Mouse (Mus musculus) cerebellum, adult 11-12 months (tissue): ENCODE results near the gene Krtap1-3.
"Not testable (repeated sequence)": the region's sequence is repeated elsewhere in the genome, so short reads cannot be mapped to it uniquely, and the experiment has no call there.

Source experiments
- DNase-seq: peaks from one replicate; pipeline ENCODE4 v3.0.0; 2022

Gene Krtap1-3

GRCm38 (mm10) chr11:99590981-99591380 is at the start of gene Krtap1-3:
Gene Krtap1-3 (minus strand): TSS chr11:99591339.
- no peak for DNase-seq

- DNase-seq: no peak
These were observed 49.8 kb upstream of the Krtap1-3 start for GRCm38 (mm10) chr11:99640926-99641325.

DNA sequence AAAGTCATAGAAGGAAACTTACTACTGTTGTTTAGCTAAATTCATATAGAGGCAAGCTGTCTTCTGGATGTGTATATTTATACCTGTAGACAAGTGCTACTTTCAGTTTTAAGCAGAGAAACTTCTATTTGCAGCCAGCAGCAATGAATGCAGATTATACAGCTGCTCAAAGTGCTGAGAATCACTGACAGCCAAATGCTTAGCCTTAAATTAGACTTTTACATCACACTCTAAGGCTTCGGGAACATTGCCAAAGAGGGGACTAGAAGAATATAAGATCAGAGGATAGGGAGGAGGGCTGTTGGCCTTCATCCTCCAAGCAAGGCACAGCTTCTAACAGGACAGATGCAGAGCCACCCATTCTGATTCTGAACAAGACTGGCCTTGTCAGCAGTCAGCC is 45.9 kb upstream of the Krtap1-3 start:
- DNase-seq: no peak

- DNase-seq: no peak
These were observed 43.6 kb upstream of the Krtap1-3 start, which contains the start of gene Krtap4-2 for GRCm38 (mm10) chr11:99634653-99635134. Gene Krtap4-2 (minus strand): TSS chr11:99635084.

DNA sequence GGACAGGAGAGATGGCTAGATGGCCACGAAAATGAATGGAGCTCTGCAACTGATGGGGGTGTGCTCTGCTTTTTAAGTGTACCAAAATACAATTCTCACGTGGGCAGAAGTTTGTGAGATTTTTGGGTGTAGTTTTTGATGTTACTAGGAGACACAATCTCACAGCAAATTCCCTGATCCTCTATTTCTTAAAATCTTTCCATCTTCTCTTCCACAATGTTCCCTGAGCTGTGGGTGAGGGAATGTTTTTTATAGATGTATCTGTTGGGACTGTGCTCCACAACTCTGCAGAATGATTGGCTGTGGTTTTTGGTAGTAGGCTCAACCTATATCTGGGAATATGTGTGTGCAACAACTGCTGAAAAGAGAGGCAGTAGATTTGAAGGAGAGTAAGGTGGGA is 42.2 kb upstream of the Krtap1-3 start:
- DNase-seq: no peak

DNA sequence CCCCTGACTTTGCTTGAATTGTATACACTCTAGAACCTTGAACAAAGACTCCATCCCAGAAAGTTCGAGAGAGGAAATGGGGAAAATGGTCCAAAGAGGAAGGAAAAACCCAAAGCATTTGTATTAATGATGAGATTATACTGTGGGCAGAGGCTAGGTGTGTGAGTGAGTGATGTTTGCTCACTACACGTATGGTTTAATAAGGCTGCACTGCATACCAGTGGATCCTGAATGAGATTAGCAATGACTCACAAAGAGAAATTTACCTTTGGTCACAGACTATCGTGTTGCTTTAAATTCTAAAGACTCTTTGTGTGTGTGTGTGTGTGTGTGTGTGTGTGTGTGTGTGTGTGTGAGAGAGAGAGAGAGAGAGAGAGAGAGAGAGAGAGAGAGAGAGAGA is 39.8 kb upstream of the Krtap1-3 start:
- DNase-seq: no peak

DNA sequence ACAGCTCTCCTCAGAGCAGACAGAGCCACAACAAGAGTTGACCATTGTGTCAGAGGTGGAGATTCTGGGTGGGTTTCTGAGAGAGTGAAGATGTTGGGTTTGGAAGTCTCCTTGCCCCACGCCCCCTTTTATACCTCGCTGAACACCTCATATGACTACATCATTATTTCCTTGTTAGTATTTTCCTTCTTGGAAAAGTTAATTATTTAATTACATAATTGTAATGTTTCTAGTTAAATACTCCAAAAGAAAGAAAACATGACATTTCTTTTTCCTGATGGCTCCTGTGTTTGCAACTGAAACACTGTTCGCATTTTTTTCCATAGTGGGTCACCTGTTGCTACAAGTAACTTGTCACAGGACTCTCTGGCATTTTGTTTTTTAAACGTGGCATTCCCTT is 37.0 kb upstream of the Krtap1-3 start, which contains the start of gene Krtap4-1:
TSS of gene Krtap4-1 (minus strand) at position 101 of the 400 bp plus-strand sequence.
- DNase-seq: no peak

DNA sequence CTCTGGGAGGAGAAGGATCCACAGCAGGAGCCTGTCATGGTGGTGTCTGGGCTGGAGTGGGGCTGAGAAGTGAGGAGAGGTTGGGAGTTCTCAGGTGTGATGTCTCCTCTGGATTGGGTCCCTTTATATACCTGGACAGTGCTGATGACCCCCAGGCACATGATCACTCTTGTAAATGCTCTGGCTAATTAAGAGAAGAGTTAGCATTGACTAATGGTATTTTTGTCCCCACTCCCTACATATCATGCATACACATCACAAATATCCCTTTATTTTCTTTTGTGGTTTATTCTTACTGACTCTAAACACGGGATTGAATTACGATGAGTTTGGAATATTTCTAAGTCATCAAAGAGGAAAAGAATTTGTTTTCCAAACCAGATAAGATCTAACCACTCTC is 29.2 kb upstream of the Krtap1-3 start, which contains the start of gene Gm11562:
TSS of gene Gm11562 (minus strand) at position 101 of the 400 bp plus-strand sequence.
- no peak for DNase-seq

GRCm38 (mm10) chr11:99614796-99615363 is 23.7 kb upstream of the Krtap1-3 start, which contains the start of gene Krtap2-4:
Gene Krtap2-4 (minus strand): TSS chr11:99614846.
- DNase-seq: no peak

DNA sequence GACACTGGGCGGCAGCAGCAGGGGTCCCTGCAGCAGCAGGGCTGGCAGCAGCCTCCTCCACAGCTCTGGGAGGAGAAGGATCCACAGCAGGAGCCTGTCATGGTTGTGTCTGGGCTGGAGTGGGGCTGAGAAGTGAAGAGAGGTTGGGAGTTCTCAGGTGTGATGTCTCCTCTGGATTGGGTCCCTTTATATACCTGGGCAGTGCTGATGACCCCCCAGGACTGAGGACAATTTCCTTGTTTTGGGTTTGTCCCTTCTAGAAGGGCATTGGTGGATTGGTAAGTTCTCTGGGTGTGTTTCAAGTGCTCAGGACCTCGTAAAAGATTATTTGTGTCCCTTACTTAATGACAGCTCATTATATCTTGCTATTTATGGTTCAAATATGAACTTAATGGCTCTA is 18.9 kb upstream of the Krtap1-3 start, which contains the start of gene Gm11937:
TSS of gene Gm11937 (minus strand) at position 101 of the 400 bp plus-strand sequence.
- DNase-seq: not testable (repeated sequence)

GRCm38 (mm10) chr11:99609126-99609525 is 18.0 kb upstream of the Krtap1-3 start:
- peak; percentile 34 for DNase-seq

- not testable (repeated sequence) for DNase-seq
These were observed 12.1 kb upstream of the Krtap1-3 start, which contains the start of gene Gm11938 for GRCm38 (mm10) chr11:99603208-99603607. Gene Gm11938 (minus strand): TSS chr11:99603308.

- not testable (repeated sequence) for DNase-seq
These were observed 6.6 kb upstream of the Krtap1-3 start, which contains the start of gene Krtap9-3 for GRCm38 (mm10) chr11:99597742-99598141. Gene Krtap9-3 (minus strand): TSS chr11:99598105.

DNA sequence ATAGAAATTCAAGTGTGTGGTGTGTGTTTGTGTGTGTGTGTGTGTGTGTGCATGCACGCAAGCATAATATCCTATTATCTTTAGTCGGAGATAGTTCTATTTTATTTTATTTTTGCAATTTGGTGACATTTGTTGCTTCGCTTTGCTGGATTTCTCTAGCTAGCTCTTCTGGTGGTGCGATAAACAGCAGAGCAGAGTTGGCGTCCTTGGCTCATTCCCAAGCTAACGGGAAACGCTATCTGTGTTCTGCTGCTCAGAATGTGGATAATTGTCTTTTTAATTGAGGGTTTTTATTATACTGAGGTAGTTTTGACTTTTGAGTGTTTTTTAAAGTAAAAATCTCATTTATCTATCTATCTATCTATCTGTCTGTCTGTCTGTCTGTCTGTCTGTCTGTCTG is 6.0 kb downstream of the Krtap1-3 start:
- no peak for DNase-seq

DNA sequence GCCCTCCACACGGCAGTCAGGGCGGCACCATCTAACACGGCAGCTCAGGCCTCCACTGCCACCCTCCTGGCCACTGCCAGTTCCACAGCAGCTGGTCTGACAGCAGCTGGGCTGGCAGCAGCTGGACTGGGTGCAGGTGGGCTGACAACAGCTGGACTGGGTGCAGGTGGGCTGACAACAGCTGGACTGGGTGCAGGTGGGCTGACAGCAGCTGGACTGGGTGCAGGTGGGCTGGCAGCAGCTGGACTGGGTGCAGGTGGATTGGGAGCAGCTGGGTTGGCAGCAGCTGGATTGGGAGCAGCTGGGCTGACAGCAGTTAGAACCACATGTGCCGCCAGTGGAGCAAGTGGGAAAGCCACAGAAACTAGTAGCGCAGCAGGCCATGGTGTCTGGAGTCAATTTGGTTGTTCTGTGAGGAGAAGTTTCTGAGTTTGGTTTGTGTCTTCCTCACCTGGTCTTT is 7.9 kb downstream of the Krtap1-3 start, which contains the start of gene Krtap1-4:
TSS of gene Krtap1-4 (minus strand) at position 410 of the 460 bp plus-strand sequence.
- no peak for DNase-seq

DNA sequence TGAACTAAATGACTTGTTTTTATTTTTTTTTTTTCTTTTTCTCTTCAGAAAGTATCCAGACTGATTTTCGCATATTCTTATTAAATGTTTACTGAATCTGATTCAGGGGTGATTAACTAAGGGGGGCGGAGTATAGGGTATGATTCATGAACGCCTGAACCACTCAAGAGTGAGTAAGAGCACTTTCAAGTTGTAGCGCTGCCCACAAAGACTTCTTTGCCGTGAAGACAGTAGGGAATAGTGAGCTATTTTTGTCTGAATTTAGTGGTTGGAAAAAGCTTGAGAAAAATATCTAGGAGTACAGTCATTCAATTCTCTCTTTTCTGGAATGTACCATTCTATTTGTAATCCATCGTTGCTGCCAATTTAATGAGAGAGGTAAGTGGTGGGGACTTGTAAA is 9.6 kb downstream of the Krtap1-3 start:
- no peak for DNase-seq

DNA sequence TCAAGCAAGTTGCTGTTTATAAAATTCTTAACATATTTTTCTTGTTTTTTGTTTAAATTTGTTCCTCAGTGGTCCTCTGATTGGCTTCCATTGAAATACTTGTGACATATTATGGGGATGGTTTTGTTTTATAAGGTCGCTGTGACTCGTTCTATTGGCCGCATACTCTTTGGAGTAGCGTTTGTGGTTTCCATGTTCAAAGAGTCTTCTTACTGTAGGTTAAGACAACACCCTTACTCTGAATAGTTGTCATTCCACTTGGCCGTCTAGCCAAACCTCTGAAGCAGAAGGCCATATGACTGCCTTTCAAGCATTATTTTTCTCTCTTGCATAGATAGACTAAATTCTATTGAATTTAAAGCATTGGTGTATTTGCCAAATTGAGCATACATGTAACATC is 10.1 kb downstream of the Krtap1-3 start:
- no peak for DNase-seq

GRCm38 (mm10) chr11:99580636-99581035 is 10.5 kb downstream of the Krtap1-3 start, which contains the start of gene Krtap1-5:
Gene Krtap1-5 (minus strand): TSS chr11:99581016.
- no peak for DNase-seq

DNA sequence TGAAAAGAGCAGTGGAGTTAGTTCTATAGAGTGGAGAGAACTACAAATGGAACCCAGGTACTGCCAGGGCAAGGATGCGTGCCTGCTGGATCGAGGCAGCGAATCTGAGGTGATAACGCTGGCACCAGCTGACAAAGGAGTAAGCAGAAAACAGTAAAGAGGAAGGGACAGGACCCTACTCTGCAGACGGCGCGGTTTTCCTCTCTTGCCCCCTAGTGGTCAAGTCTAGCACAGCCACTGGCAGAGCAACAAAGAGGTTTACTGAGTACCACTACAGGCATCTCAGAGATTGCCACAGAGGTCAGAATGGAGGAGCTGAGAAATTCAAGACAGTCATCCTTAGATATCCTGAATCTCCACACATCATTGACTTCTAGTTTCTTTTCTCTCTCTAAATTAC is 17.0 kb downstream of the Krtap1-3 start:
- DNase-seq: peak; percentile 18

- DNase-seq: no peak
These were observed 18.0 kb downstream of the Krtap1-3 start for GRCm38 (mm10) chr11:99573164-99573563.

DNA sequence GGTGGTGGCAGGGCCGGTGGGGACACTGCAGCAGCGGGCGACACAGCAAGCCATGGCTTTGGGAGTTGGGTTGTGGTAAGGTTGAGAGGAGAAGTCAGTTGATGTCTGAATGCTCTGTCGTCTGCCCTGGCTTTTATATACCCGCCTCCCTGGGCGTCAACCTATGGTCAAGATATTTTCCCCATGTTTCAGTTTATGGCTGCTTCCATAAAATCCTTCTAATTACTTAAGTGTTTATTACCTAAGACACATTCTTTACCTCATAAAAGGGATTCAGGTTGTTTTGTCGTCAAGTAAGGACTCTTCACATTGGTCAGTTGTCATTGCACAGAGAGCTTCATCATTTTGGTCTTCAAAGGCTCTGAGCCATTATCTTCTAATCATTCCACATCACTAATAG is 24.6 kb downstream of the Krtap1-3 start, which contains the start of gene Krtap3-1:
TSS of gene Krtap3-1 (minus strand) at position 101 of the 400 bp plus-strand sequence.
- DNase-seq: no peak

DNA sequence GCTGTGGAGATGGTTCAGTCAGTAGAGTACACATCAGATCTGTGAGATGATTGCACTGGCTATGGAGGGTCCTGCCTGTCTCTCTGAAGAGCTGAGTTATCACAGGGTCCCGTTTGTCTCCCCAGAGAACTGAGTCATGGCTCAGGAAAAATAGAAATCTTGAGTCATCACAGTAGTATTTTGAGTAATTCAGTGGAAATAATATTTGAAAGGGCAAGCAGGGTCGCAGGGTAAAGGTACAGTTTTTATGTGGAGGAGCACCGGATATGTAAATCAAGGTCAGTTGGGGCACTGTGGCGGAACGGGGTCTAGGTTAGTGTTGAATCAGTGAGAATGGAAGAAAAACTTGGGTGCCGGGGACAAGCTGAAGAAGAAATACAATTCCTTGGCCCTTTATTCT is 28.6 kb downstream of the Krtap1-3 start:
- DNase-seq: no peak

DNA sequence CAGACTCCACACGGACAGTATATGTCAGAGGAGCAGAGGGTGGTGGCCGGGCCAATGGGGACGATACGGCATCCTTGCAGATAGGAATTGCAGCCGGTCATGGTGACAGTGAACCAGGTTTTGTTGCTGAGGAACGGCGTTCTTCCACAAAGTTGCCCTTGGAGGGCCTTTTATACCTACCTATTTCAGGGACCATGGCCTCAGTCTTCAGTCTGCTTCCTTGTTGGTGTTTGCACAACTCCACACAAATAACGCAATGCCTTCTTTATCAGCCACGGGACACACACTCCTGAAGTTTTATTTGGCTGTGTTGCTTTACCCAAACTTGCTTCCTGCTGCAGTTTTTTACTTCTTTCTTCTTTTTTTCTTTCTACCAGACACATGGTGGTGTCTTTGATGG is 31.8 kb downstream of the Krtap1-3 start, which contains the start of gene Gm11939:
TSS of gene Gm11939 (minus strand) at position 101 of the 400 bp plus-strand sequence.
- no peak for DNase-seq
